Mouse (Mus musculus): ENCODE data around the gene Tnrc6b. TPM values are rescaled to one million over a fixed set of nuclear protein-coding genes. Genes with fewer than 3 reads are reported as not detected.

Tnrc6b gene
- polyA plus RNA-seq, 2 experiments = 8.1 to 8.8 TPM

- Histone ChIP-seq H3K9me3 (ENCODE audit: control insufficient read depth, low read length) (no peaks in the 10 kb centered on the region), H3K4me2 (ENCODE audit: low read depth) (no peak overlapping the region), H3K27ac (no peak overlapping the region), H3K9ac (replicated peaks) (no peak overlapping the region), H3K4me3 (ENCODE audit: insufficient read depth in 1 of 2, low read depth in 2 of 2, low read length in 2 of 2) (no peak overlapping the region), H3K4me1 (replicated peaks; ENCODE audit: control insufficient read depth in 2 of 2, insufficient read depth in 2 of 2, low read length in 1 of 2) (peaks cover 0 to 9% of the 10 kb centered on the region in 2 experiments; a peak in 2 of 4 replicates), H3K27me3 (ENCODE audit: control insufficient read depth, insufficient read depth, low read length) (no peaks in the 10 kb centered on the region; the same call in 1 of the 2 replicates), H3K36me3 (replicated peaks; ENCODE audit: control insufficient read depth, insufficient read depth, low read depth) (no peaks in the 10 kb centered on the region)
- WGBS (ENCODE audit: insufficient replicate concordance) = 42% methylated on average over 4 of the region's 4 CpGs
- DNase-seq (ENCODE audit: low read depth in 3 of 3, low spot score in 3 of 3) (no peak), ATAC-seq (ENCODE audit: insufficient read depth) (no peak)
- TF ChIP-seq CTCF (IDR thresholded peaks at IDR 0.05; ENCODE audit: low read depth) (no peak), EP300 (IDR thresholded peaks at IDR 0.05; ENCODE audit: low read depth) (no peak)
Measured at GRCm38 (mm10) chr15:80681466-80681881, 29.6 kb upstream of the Tnrc6b start.

GRCm38 (mm10) chr15:80682343-80682742 is 28.8 kb upstream of the Tnrc6b start:
- H3K4me2 ChIP-seq (ENCODE audit: low read depth) = peak overlapping the region; percentile 14; the same call in 1 of the 2 replicates
- no peaks in the 10 kb centered on the region for H3K36me3 ChIP-seq (replicated peaks; ENCODE audit: control insufficient read depth, insufficient read depth, low read depth)
- ATAC-seq (ENCODE audit: insufficient read depth) (no peak), DNase-seq (ENCODE audit: low read depth in 3 of 3, low spot score in 3 of 3) (no peak)
- H3K9me3 ChIP-seq (ENCODE audit: control insufficient read depth, low read length) = no peaks in the 10 kb centered on the region
- peaks cover 0 to 9% of the 10 kb centered on the region in 2 experiments; a peak in 2 of 4 replicates for H3K4me1 ChIP-seq (replicated peaks; ENCODE audit: control insufficient read depth in 2 of 2, insufficient read depth in 2 of 2, low read length in 1 of 2)
- TF ChIP-seq EP300 (IDR thresholded peaks at IDR 0.05; ENCODE audit: low read depth) = no peak
- TF ChIP-seq CTCF (IDR thresholded peaks at IDR 0.05; ENCODE audit: low read depth) = no peak
- no peak overlapping the region for H3K27ac ChIP-seq
- no peaks in the 10 kb centered on the region; the same call in 1 of the 2 replicates for H3K27me3 ChIP-seq (ENCODE audit: control insufficient read depth, insufficient read depth, low read length)
- WGBS (ENCODE audit: insufficient replicate concordance) = 53% methylated on average over 8 of the region's 8 CpGs
- H3K4me3 ChIP-seq (ENCODE audit: insufficient read depth in 1 of 2, low read depth in 2 of 2, low read length in 2 of 2) = no peak overlapping the region
- H3K9ac ChIP-seq (replicated peaks) = no peak overlapping the region

- 58% methylated on average over 6 of the region's 6 CpGs for WGBS (ENCODE audit: insufficient replicate concordance)
- peaks cover 0 to 9% of the 10 kb centered on the region in 2 experiments; a peak in 3 of 4 replicates for H3K4me1 ChIP-seq (replicated peaks; ENCODE audit: control insufficient read depth in 2 of 2, insufficient read depth in 2 of 2, low read length in 1 of 2)
- H3K4me2 ChIP-seq (ENCODE audit: low read depth) = no peak overlapping the region
Measured at GRCm38 (mm10) chr15:80683151-80683550, 28.0 kb upstream of the Tnrc6b start.

GRCm38 (mm10) chr15:80683990-80684389 is 27.1 kb upstream of the Tnrc6b start:
- 55% methylated on average over 3 of the region's 3 CpGs for WGBS (ENCODE audit: insufficient replicate concordance)

More at GRCm38 (mm10) chr15:80683151-80683550, 28.0 kb upstream of the Tnrc6b start:
- DNase-seq (ENCODE audit: low read depth in 3 of 3, low spot score in 3 of 3) (no peak), ATAC-seq (ENCODE audit: insufficient read depth) (no peak)
- TF ChIP-seq CTCF (IDR thresholded peaks at IDR 0.05; ENCODE audit: low read depth) (no peak), EP300 (IDR thresholded peaks at IDR 0.05; ENCODE audit: low read depth) (no peak)
- H3K36me3 ChIP-seq (replicated peaks; ENCODE audit: control insufficient read depth, insufficient read depth, low read depth) = no peaks in the 10 kb centered on the region
- no peak overlapping the region for H3K27ac ChIP-seq
- H3K27me3 ChIP-seq (ENCODE audit: control insufficient read depth, insufficient read depth, low read length) = no peaks in the 10 kb centered on the region; the same call in 1 of the 2 replicates
- no peak overlapping the region for H3K9ac ChIP-seq (replicated peaks)
- no peaks in the 10 kb centered on the region for H3K9me3 ChIP-seq (ENCODE audit: control insufficient read depth, low read length)
- H3K4me3 ChIP-seq (ENCODE audit: insufficient read depth in 1 of 2, low read depth in 2 of 2, low read length in 2 of 2) = no peak overlapping the region

GRCm38 (mm10) chr15:80684786-80685602 is 26.1 kb upstream of the Tnrc6b start:
- Histone ChIP-seq H3K9me3 (ENCODE audit: control insufficient read depth, low read length) (no peaks in the 10 kb centered on the region), H3K36me3 (replicated peaks; ENCODE audit: control insufficient read depth, insufficient read depth, low read depth) (no peaks in the 10 kb centered on the region), H3K9ac (replicated peaks) (no peak overlapping the region), H3K27me3 (ENCODE audit: control insufficient read depth, insufficient read depth, low read length) (no peaks in the 10 kb centered on the region; the same call in 1 of the 2 replicates), H3K4me3 (ENCODE audit: insufficient read depth in 1 of 2, low read depth in 2 of 2, low read length in 2 of 2) (no peak overlapping the region), H3K4me2 (ENCODE audit: low read depth) (no peak overlapping the region), H3K27ac (no peak overlapping the region), H3K4me1 (replicated peaks; ENCODE audit: control insufficient read depth in 2 of 2, insufficient read depth in 2 of 2, low read length in 1 of 2) (peaks cover 7 to 15% of the 10 kb centered on the region in 2 experiments)
- no peak for DNase-seq (ENCODE audit: low read depth in 3 of 3, low spot score in 3 of 3)
- TF ChIP-seq CTCF (IDR thresholded peaks at IDR 0.05; ENCODE audit: low read depth) = no peak
- TF ChIP-seq EP300 (IDR thresholded peaks at IDR 0.05; ENCODE audit: low read depth) = no peak
- no peak for ATAC-seq (ENCODE audit: insufficient read depth)
- 37% methylated on average over 8 of the region's 8 CpGs for WGBS (ENCODE audit: insufficient replicate concordance)

More at GRCm38 (mm10) chr15:80683990-80684389, 27.1 kb upstream of the Tnrc6b start:
- TF ChIP-seq CTCF (IDR thresholded peaks at IDR 0.05; ENCODE audit: low read depth) (no peak), EP300 (IDR thresholded peaks at IDR 0.05; ENCODE audit: low read depth) (no peak)
- ATAC-seq (ENCODE audit: insufficient read depth) = no peak
- H3K27ac ChIP-seq = no peak overlapping the region
- DNase-seq (ENCODE audit: low read depth in 3 of 3, low spot score in 3 of 3) = no peak
- H3K9me3 ChIP-seq (ENCODE audit: control insufficient read depth, low read length) = no peaks in the 10 kb centered on the region
- no peaks in the 10 kb centered on the region; the same call in 1 of the 2 replicates for H3K27me3 ChIP-seq (ENCODE audit: control insufficient read depth, insufficient read depth, low read length)
- peaks cover 7 to 15% of the 10 kb centered on the region in 2 experiments for H3K4me1 ChIP-seq (replicated peaks; ENCODE audit: control insufficient read depth in 2 of 2, insufficient read depth in 2 of 2, low read length in 1 of 2)
- no peaks in the 10 kb centered on the region for H3K36me3 ChIP-seq (replicated peaks; ENCODE audit: control insufficient read depth, insufficient read depth, low read depth)
- no peak overlapping the region for H3K9ac ChIP-seq (replicated peaks)
- no peak overlapping the region for H3K4me2 ChIP-seq (ENCODE audit: low read depth)
- H3K4me3 ChIP-seq (ENCODE audit: insufficient read depth in 1 of 2, low read depth in 2 of 2, low read length in 2 of 2) = no peak overlapping the region
